Mouse (Mus musculus) intestine, embryonic 14.5 days (tissue): ENCODE results near the gene Tle4. TPM values are rescaled to one million over a fixed set of nuclear protein-coding genes. Genes with fewer than 3 reads are reported as not detected.

Source experiments
- ATAC-seq: fragments of 200-750 bp; cut with Nextera tagmentation; replicated peaks from 2 replicates; pipeline ENCODE4 v1.8.0; 2017; ENCODE audit warnings: low read depth, moderate number of reproducible peaks, moderate TSS enrichment, moderate library complexity; ENCODE audit not compliant: low FRiP score, low TSS enrichment
- DNase-seq: peaks from one replicate; pipeline ENCODE4 v3.0.0-alpha.2; 2018; ENCODE audit warnings: low spot score
- H3K27ac ChIP-seq: fragments of 300-500 bp; sonication (generic); 2 replicates; pipeline ENCODE4 v1.5.1; 2014; ENCODE audit warnings: low read depth, mild to moderate bottlenecking, control low read depth
- H3K27me3 ChIP-seq: fragments of 300-500 bp; sonication (generic); replicated peaks from 2 replicates; pipeline ENCODE4 v1.6.1; 2014; ENCODE audit warnings: low read length, control low read depth; ENCODE audit not compliant: control insufficient read depth, insufficient read depth
- H3K36me3 ChIP-seq: fragments of 300-500 bp; sonication (generic); 2 replicates; pipeline ENCODE4 v1.6.1; 2014; ENCODE audit warnings: low read length, control low read depth; ENCODE audit not compliant: control insufficient read depth, insufficient read depth
- H3K4me1 ChIP-seq: fragments of 300-500 bp; sonication (generic); replicated peaks from 2 replicates; pipeline ENCODE4 v1.6.1; 2014; ENCODE audit warnings: low read length, control low read depth, mixed read lengths; ENCODE audit not compliant: control insufficient read depth, insufficient read depth
- H3K4me2 ChIP-seq: fragments of 300-500 bp; sonication (generic); 2 replicates; pipeline ENCODE4 v1.6.1; 2014; ENCODE audit warnings: low read length
- H3K4me3 ChIP-seq: fragments of 300-500 bp; sonication (generic); 2 replicates; pipeline ENCODE4 v1.5.1; 2014; ENCODE audit warnings: low read depth, low read length, control low read depth, mixed read lengths
- H3K9ac ChIP-seq: fragments of 300-500 bp; sonication (generic); 2 replicates; pipeline ENCODE4 v1.6.1; 2014; ENCODE audit warnings: mild to moderate bottlenecking, low read length
- H3K9me3 ChIP-seq: fragments of 300-500 bp; sonication (generic); 2 replicates; pipeline ENCODE4 v1.6.1; 2016; ENCODE audit warnings: low read length, control low read depth; ENCODE audit not compliant: control insufficient read depth
- WGBS: fragments of 180-500 bp; shearing (Covaris S2); extraction: QIAGEN DNeasy Blood & Tissue Kit; methylation state at CpG from one replicate; pipeline ENCODE4 v1.1.7; 2014; 5-methylcytosine and 5-hydroxymethylcytosine counted together
- polyA plus RNA-seq: library from polyadenylated mRNA; unstranded; fragments of >200 nt; fragmentation: Nextera tagmentation; extraction: Ambion mirVana; gene quantifications from 2 replicates; pipeline ENCODE4 v1.2.1, GENCODE M21; 2014

Tle4 gene
- polyA plus RNA-seq, 1 experiment from 2014 or later: 15.5 TPM

GRCm38 (mm10) chr19:14481796-14482561, 115.9 kb downstream of the Tle4 start:
- H3K27ac ChIP-seq: no peak overlapping the region
- DNase-seq (no peak), ATAC-seq (no peak)
- no peak overlapping the region for H3K4me2 ChIP-seq
- no peaks in the 10 kb centered on the region for H3K9me3 ChIP-seq
- no peaks in the 10 kb centered on the region for H3K36me3 ChIP-seq
- no peaks in the 10 kb centered on the region for H3K27me3 ChIP-seq
- no peak overlapping the region for H3K9ac ChIP-seq
- WGBS: 54% methylated on average over 5 of the region's 5 CpGs
- peaks cover 6% of the 10 kb centered on the region for H3K4me1 ChIP-seq
- no peak overlapping the region for H3K4me3 ChIP-seq

- DNase-seq (no peak), ATAC-seq (no peak)
- H3K9me3 ChIP-seq: no peaks in the 10 kb centered on the region
- H3K4me3 ChIP-seq: no peak overlapping the region
- H3K9ac ChIP-seq: no peak overlapping the region
- H3K36me3 ChIP-seq: no peaks in the 10 kb centered on the region
- no peaks in the 10 kb centered on the region for H3K27me3 ChIP-seq
- H3K4me1 ChIP-seq: peaks cover 6% of the 10 kb centered on the region
- no peak overlapping the region for H3K4me2 ChIP-seq
- no peak overlapping the region for H3K27ac ChIP-seq
These were observed 118.1 kb downstream of the Tle4 start for GRCm38 (mm10) chr19:14479711-14480110.

- Histone ChIP-seq H3K4me3 (no peak overlapping the region), H3K27ac (no peak overlapping the region), H3K36me3 (peaks cover 29% of the 10 kb centered on the region), H3K4me2 (no peak overlapping the region), H3K27me3 (no peaks in the 10 kb centered on the region), H3K9ac (no peak overlapping the region), H3K9me3 (no peaks in the 10 kb centered on the region), H3K4me1 (no peaks in the 10 kb centered on the region)
- no peak for ATAC-seq
- WGBS: 71% methylated on average over 8 of the region's 8 CpGs
- DNase-seq: no peak
These were observed 128.5 kb downstream of the Tle4 start for GRCm38 (mm10) chr19:14469325-14469724.

GRCm38 (mm10) chr19:14468733-14469132, 129.1 kb downstream of the Tle4 start:
- WGBS: 93% methylated on average over 2 of the region's 2 CpGs
- ATAC-seq: no peak

GRCm38 (mm10) chr19:14466020-14466419, 131.8 kb downstream of the Tle4 start:
- ATAC-seq (no peak), DNase-seq (no peak)
- Histone ChIP-seq H3K9ac (no peak overlapping the region), H3K36me3 (peaks cover 48% of the 10 kb centered on the region), H3K4me3 (no peak overlapping the region), H3K27me3 (no peaks in the 10 kb centered on the region), H3K4me1 (no peaks in the 10 kb centered on the region), H3K9me3 (no peaks in the 10 kb centered on the region), H3K4me2 (no peak overlapping the region), H3K27ac (no peak overlapping the region)
- 91% methylated on average over 8 of the region's 8 CpGs for WGBS

More at GRCm38 (mm10) chr19:14468733-14469132, 129.1 kb downstream of the Tle4 start:
- no peaks in the 10 kb centered on the region for H3K27me3 ChIP-seq
- H3K36me3 ChIP-seq: peaks cover 34% of the 10 kb centered on the region
- DNase-seq: no peak
- H3K4me3 ChIP-seq: no peak overlapping the region
- H3K9me3 ChIP-seq: no peaks in the 10 kb centered on the region
- no peak overlapping the region for H3K9ac ChIP-seq
- H3K27ac ChIP-seq: no peak overlapping the region
- H3K4me1 ChIP-seq: no peaks in the 10 kb centered on the region
- H3K4me2 ChIP-seq: no peak overlapping the region

- Histone ChIP-seq H3K27me3 (no peaks in the 10 kb centered on the region), H3K27ac (no peak overlapping the region), H3K9ac (no peak overlapping the region), H3K4me2 (no peak overlapping the region), H3K9me3 (no peaks in the 10 kb centered on the region), H3K4me1 (no peaks in the 10 kb centered on the region), H3K4me3 (no peak overlapping the region), H3K36me3 (peaks cover 50% of the 10 kb centered on the region)
- 94% methylated on average over 5 of the region's 5 CpGs for WGBS
- DNase-seq (no peak), ATAC-seq (no peak)
These were observed 134.4 kb downstream of the Tle4 start for GRCm38 (mm10) chr19:14463281-14464079.

- peaks cover 73% of the 10 kb centered on the region for H3K36me3 ChIP-seq
These were observed 144.4 kb downstream of the Tle4 start for GRCm38 (mm10) chr19:14453486-14453885.

GRCm38 (mm10) chr19:14451329-14451728, 146.5 kb downstream of the Tle4 start:
- no peak for DNase-seq
- Histone ChIP-seq H3K36me3 (peaks cover 64% of the 10 kb centered on the region), H3K4me2 (no peak overlapping the region), H3K27me3 (no peaks in the 10 kb centered on the region), H3K4me1 (no peaks in the 10 kb centered on the region), H3K27ac (no peak overlapping the region), H3K4me3 (no peak overlapping the region), H3K9ac (no peak overlapping the region), H3K9me3 (no peaks in the 10 kb centered on the region)
- no peak for ATAC-seq
- WGBS: 93% methylated on average over 6 of the region's 6 CpGs

More at GRCm38 (mm10) chr19:14453486-14453885, 144.4 kb downstream of the Tle4 start:
- Histone ChIP-seq H3K4me3 (no peak overlapping the region), H3K9me3 (no peaks in the 10 kb centered on the region), H3K27ac (no peak overlapping the region), H3K9ac (no peak overlapping the region), H3K4me1 (no peaks in the 10 kb centered on the region), H3K27me3 (no peaks in the 10 kb centered on the region), H3K4me2 (no peak overlapping the region)
- no peak for ATAC-seq
- no peak for DNase-seq
- 91% methylated on average over 10 of the region's 10 CpGs for WGBS
